Mouse (Mus musculus): ENCODE data around the gene Frmd4b.

GRCm38 (mm10) chr6:97617774-97618173 is 433 bp upstream of the Frmd4b start:
- TF ChIP-seq CTCF (IDR thresholded peaks at IDR 0.05; ENCODE audit: low read depth, low read length) (no peak), GATA1 (IDR thresholded peaks at IDR 0.05; ENCODE audit: borderline replicate concordance, low read length) (no peak), TAL1 (conservative IDR thresholded peaks at IDR 0.05; ENCODE audit: low read depth, low read length) (no peak), POLR2AphosphoS5 (IDR thresholded peaks at IDR 0.05; ENCODE audit: insufficient replicate concordance, low read depth, low read length) (no peak), GATA2 (IDR thresholded peaks at IDR 0.05; ENCODE audit: borderline replicate concordance, low read depth, low read length) (no peak)
